Mouse (Mus musculus) heart, adult 18-20 months (tissue): ENCODE measurements around the gene H2al1j. TPM values are rescaled to one million over a fixed set of nuclear protein-coding genes. Genes with fewer than 3 reads are reported as not detected.

Experiments used
- total RNA-seq, 2 experiments: library from RNA; stranded (reverse); gene quantifications; 2 replicates each; pipeline ENCODE4 v1.2.3; 2021

The H2al1j gene
- total RNA-seq, 2 experiments from 2014 or later, result not detected

Other genes with a start within 250 kb of the H2al1j start
- not detected for gene H2al1a, start 28.6 kb upstream of the H2al1j start, total RNA-seq
- gene H2al1b, start 25.4 kb upstream of the H2al1j start, total RNA-seq, result not detected
- gene H2al1c, start 22.2 kb upstream of the H2al1j start, total RNA-seq, result not detected
- gene H2al1d, start 19.0 kb upstream of the H2al1j start, total RNA-seq, result not detected
- gene H2al1e, start 15.9 kb upstream of the H2al1j start, total RNA-seq, result not detected
- gene H2al1f, start 12.7 kb upstream of the H2al1j start, total RNA-seq, result not detected
- gene H2al1g, start 9.6 kb upstream of the H2al1j start, total RNA-seq, result not detected
- gene H2al1h, start 6.3 kb upstream of the H2al1j start, total RNA-seq, result not detected
- not detected for gene H2al1i, start 3.2 kb upstream of the H2al1j start, total RNA-seq